Mouse (Mus musculus) bone marrow macrophage, adult 2 months (primary cell): ENCODE results near the gene Osm. TPM values are rescaled to one million over a fixed set of nuclear protein-coding genes. Genes with fewer than 3 reads are reported as not detected.

Experiments used
- H3K27ac ChIP-seq: 2 replicates; pipeline ENCODE4 v1.5.1; 2012; ENCODE audit warnings: low read depth, low read length; ENCODE audit not compliant: insufficient read depth
- H3K4me1 ChIP-seq: 2 replicates; pipeline ENCODE4 v1.6.1; 2012; ENCODE audit warnings: low read length; ENCODE audit not compliant: control insufficient read depth, insufficient read depth
- H3K4me3 ChIP-seq: 2 replicates; pipeline ENCODE4 v1.5.1; 2012; ENCODE audit warnings: mild to moderate bottlenecking, low read length, moderate library complexity; ENCODE audit not compliant: insufficient read depth
- CTCF ChIP-seq: IDR thresholded peaks from 2 replicates; pipeline ENCODE4 v1.5.1; 2012; ENCODE audit warnings: low read depth, mild to moderate bottlenecking, low read length, moderate library complexity
- POLR2A ChIP-seq: IDR thresholded peaks from 2 replicates; pipeline ENCODE4 v1.6.1; 2012; ENCODE audit warnings: mild to moderate bottlenecking, low read depth, low read length, borderline replicate concordance
- polyA plus RNA-seq: library from polyadenylated mRNA; stranded (reverse); fragments of >200 nt; gene quantifications from 2 replicates; pipeline ENCODE4 v1.2.4, GENCODE M21; 2012; ENCODE audit not compliant: missing spikeins, insufficient read depth, insufficient read length

Osm gene
- polyA plus RNA-seq, 1 experiment = 5.3 TPM

- no peak overlapping the region for H3K4me3 ChIP-seq
- TF ChIP-seq POLR2A (no peak), CTCF (no peak)
- peaks cover 50% of the 10 kb centered on the region for H3K4me1 ChIP-seq
- H3K27ac ChIP-seq = no peak overlapping the region
Measured at GRCm38 (mm10) chr11:4197691-4198090, 38.5 kb upstream of the Osm start.

GRCm38 (mm10) chr11:4201981-4202700 lies 34.1 kb upstream of the Osm start:
- Histone ChIP-seq H3K4me1 (peaks cover 31% of the 10 kb centered on the region), H3K4me3 (no peak overlapping the region), H3K27ac (peak overlapping the region; percentile 42)
- no peak for TF ChIP-seq POLR2A
- no peak for TF ChIP-seq CTCF

- no peak overlapping the region for H3K27ac ChIP-seq
- no peak for TF ChIP-seq CTCF
- TF ChIP-seq POLR2A = no peak
- H3K4me1 ChIP-seq = peaks cover 22% of the 10 kb centered on the region
- no peak overlapping the region for H3K4me3 ChIP-seq
Measured at GRCm38 (mm10) chr11:4202995-4203704, 33.1 kb upstream of the Osm start.

GRCm38 (mm10) chr11:4203705-4204074 lies 32.5 kb upstream of the Osm start:
- H3K27ac ChIP-seq = no peak overlapping the region
- no peak for TF ChIP-seq CTCF
- TF ChIP-seq POLR2A = no peak
- H3K4me1 ChIP-seq = peaks cover 22% of the 10 kb centered on the region
- H3K4me3 ChIP-seq = no peak overlapping the region

GRCm38 (mm10) chr11:4205097-4205655 lies 31.0 kb upstream of the Osm start:
- no peak overlapping the region for H3K27ac ChIP-seq
- no peak overlapping the region for H3K4me3 ChIP-seq
- peaks cover 22% of the 10 kb centered on the region for H3K4me1 ChIP-seq
- TF ChIP-seq CTCF = no peak
- TF ChIP-seq POLR2A = no peak

- Histone ChIP-seq H3K27ac (no peak overlapping the region), H3K4me3 (no peak overlapping the region), H3K4me1 (peaks cover 22% of the 10 kb centered on the region)
- TF ChIP-seq CTCF (no peak), POLR2A (no peak)
Measured at GRCm38 (mm10) chr11:4205951-4206350, 30.3 kb upstream of the Osm start.

- no peak overlapping the region for H3K4me3 ChIP-seq
- TF ChIP-seq CTCF (no peak), POLR2A (no peak)
- peaks cover 22% of the 10 kb centered on the region for H3K4me1 ChIP-seq
- no peak overlapping the region for H3K27ac ChIP-seq
Measured at GRCm38 (mm10) chr11:4206563-4206962, 29.7 kb upstream of the Osm start.

- TF ChIP-seq CTCF (no peak), POLR2A (no peak)
- no peak overlapping the region for H3K27ac ChIP-seq
- H3K4me3 ChIP-seq = no peak overlapping the region
- peaks cover 14% of the 10 kb centered on the region for H3K4me1 ChIP-seq
Measured at GRCm38 (mm10) chr11:4207655-4208054, 28.6 kb upstream of the Osm start.

- peaks cover 3% of the 10 kb centered on the region; the same call in 1 of the 2 replicates for H3K4me1 ChIP-seq
- H3K27ac ChIP-seq = no peak overlapping the region
- no peak overlapping the region for H3K4me3 ChIP-seq
- TF ChIP-seq POLR2A (no peak), CTCF (no peak)
Measured at GRCm38 (mm10) chr11:4209556-4209955, 26.7 kb upstream of the Osm start.

GRCm38 (mm10) chr11:4210786-4211185 lies 25.4 kb upstream of the Osm start:
- Histone ChIP-seq H3K4me3 (no peak overlapping the region), H3K4me1 (peaks cover 3% of the 10 kb centered on the region; the same call in 1 of the 2 replicates), H3K27ac (no peak overlapping the region)
- no peak for TF ChIP-seq CTCF
- TF ChIP-seq POLR2A = no peak
